Mouse (Mus musculus) erythroblast, embryonic 14.5 days (primary cell): Measurements from ENCODE around the gene Morc1.

Source experiments
- GATA1 ChIP-seq: IDR thresholded peaks from 2 replicates; pipeline ENCODE4 v1.6.1; 2012; ENCODE audit warnings: low read length, inconsistent platforms, mixed read lengths
- TAL1 ChIP-seq: IDR thresholded peaks from 3 replicates; pipeline ENCODE4 v1.6.1; 2012; ENCODE audit warnings: low read length, inconsistent platforms, mixed read lengths

- no peak for TF ChIP-seq GATA1
- no peak for TF ChIP-seq TAL1
These were observed 48.3 kb downstream of the Morc1 start for GRCm38 (mm10) chr16:48479266-48479848.
